Mouse (Mus musculus) erythroblast, adult 5-6 weeks (primary cell): ENCODE measurements around the gene Apobec4. TPM values are rescaled to one million over a fixed set of nuclear protein-coding genes. Genes with fewer than 3 reads are reported as not detected.
A peak's percentile ranks its signal among the peaks of the same experiment; 100 is the strongest.

Experiments
- ATAC-seq: replicated peaks from 2 replicates; pipeline ENCODE4 v1.8.0; 2016; ENCODE audit warnings: moderate number of reproducible peaks, mild to moderate bottlenecking, moderate TSS enrichment, inconsistent platforms; ENCODE audit not compliant: poor library complexity, low FRiP score, severe bottlenecking
- total RNA-seq, 2 experiments: library from RNA; stranded (forward) in 1 of 2; stranded (reverse) in 1 of 2; fragments of 150-400 nt in 1 of 2; fragments of 200-764, 138-1000 nt in 1 of 2; gene quantifications; 2 replicates each; pipeline versions ENCODE4 v1.2.3 to v1.2.4; 2015 to 2017; ENCODE audit warnings: low replicate concordance in 2 of 2

The Apobec4 gene
- not detected in 2 replicates for total RNA-seq (2015; ENCODE audit: low replicate concordance)
- total RNA-seq (2017; ENCODE audit: low replicate concordance): 0.51 TPM in 1 of 2 replicates, not detected in the other

GRCm38 (mm10) chr1:152750312-152750965, at the start of gene Apobec4:
Apobec4 (plus strand) TSS chr1:152750551.
- no peak for ATAC-seq

DNA sequence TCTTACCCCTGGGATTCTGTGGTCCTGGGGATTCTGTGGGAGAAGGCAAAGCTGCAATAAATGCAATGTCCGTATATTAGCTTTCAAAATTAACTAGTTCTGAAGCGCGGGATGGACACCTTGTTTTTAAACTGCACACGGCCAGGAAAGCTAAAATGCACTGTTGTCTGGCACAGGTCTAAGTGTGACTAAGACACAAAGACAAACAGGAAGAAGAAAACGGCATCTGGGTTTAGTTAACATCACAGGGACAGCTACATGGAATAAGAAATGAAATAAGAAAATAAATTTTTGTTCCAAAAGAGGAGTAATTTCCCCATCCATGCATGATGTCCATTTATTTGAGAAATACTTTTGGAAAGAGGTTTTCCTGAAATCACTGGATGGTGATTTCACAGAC, 49.3 kb upstream of the Apobec4 start:
- no peak for ATAC-seq

DNA sequence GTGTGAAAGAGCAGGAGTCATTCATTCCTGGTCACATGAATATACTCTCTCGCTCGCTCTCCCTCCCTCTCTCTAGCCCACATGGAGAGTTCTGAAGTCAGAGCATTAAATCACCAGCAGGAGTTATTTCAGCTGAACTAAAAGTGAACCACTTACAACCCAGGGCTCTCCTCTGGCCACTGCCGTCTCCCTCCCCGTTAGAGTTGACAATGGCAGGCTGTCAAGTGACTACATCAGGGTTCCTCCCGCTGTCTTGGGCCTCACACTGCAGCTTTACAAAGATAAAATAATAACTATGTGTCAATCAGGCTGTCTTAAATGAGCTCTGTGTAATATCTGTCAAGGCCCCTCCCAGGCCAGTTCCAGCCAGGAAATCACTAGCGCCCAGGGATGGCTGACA, 47.4 kb upstream of the Apobec4 start:
- no peak for ATAC-seq

DNA sequence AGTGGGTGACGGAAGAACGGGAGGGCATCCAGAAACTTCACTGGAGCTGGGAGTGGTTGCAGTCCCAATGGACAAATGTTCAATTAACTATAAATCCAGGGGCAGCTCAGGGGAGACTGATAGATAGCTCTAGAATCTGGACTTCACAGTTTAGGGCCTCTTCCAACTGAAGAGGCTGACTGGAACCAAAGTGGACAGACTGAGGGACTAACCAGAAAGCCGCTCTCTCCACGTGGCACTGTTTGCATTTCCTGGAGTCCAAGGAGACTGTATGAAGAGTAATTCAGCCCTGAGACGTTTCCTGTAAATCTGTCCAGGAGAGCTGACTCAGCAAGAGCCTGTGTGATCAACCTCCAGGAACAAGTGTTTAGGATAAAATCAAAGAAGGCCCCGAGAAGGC, 46.4 kb upstream of the Apobec4 start:
- ATAC-seq: no peak

DNA sequence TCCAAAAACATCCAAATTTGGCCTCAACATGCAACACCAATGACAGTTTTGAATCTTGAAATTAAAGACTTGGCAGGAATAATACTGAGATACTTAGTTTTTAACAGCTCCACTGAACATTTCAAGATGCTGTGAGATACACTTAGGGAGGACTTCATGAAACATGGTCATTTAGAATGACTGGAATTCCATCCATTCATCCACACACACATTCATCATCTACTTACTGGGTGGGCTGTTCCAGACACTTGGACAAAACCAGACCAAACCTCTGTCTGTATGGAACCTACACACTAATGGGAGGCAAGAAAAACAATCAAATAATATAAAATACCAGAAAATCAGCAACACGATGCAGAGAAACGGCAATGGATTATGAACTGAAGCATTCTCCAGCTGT, 42.8 kb upstream of the Apobec4 start:
- ATAC-seq: no peak

- no peak for ATAC-seq
Observed at GRCm38 (mm10) chr1:152711037-152711436, 39.3 kb upstream of the Apobec4 start.

GRCm38 (mm10) chr1:152713924-152714323, 36.4 kb upstream of the Apobec4 start:
- no peak for ATAC-seq

- ATAC-seq: no peak
Observed at GRCm38 (mm10) chr1:152714405-152714804, 35.9 kb upstream of the Apobec4 start.

DNA sequence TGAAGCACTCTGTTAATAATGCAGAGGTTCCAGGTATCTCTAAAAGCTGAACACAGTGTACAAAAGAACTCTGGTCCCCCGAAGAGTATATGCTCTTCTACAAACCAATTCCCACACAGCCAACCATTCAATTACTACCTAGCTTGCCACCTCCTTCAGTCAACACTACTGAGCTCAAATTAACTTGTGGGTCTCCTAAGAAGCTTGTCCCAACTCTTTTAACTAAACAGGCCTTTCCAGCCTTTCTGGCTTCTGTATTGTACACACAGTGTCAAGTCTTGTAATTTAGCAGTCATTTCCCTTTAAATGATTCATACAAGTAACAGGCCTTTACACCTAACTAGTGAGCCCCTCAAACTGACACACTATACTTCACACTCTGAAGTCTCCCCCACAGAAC, 33.0 kb upstream of the Apobec4 start:
- ATAC-seq: no peak

- no peak for ATAC-seq
Observed at GRCm38 (mm10) chr1:152718200-152718599, 32.2 kb upstream of the Apobec4 start.

DNA sequence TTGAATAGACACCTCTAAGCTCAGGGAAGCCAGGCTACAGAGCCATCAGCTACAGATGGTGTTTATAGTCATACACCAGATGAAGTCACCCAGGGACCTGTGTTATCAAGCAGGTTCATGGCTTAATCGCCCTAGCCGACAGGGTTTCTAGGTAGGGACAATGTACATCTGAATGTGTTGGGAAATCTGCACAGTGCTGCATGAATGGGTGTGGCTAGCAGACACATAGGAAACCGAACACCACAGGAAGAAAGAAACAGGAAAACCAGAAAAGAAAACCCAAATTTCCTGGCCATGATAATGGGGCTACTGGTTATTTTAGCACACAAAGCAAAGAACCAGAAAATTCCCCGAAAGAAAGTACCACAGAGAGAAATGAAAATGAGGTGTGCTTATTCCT, 29.4 kb upstream of the Apobec4 start:
- no peak for ATAC-seq

GRCm38 (mm10) chr1:152721535-152722198, 28.7 kb upstream of the Apobec4 start:
- ATAC-seq: no peak

DNA sequence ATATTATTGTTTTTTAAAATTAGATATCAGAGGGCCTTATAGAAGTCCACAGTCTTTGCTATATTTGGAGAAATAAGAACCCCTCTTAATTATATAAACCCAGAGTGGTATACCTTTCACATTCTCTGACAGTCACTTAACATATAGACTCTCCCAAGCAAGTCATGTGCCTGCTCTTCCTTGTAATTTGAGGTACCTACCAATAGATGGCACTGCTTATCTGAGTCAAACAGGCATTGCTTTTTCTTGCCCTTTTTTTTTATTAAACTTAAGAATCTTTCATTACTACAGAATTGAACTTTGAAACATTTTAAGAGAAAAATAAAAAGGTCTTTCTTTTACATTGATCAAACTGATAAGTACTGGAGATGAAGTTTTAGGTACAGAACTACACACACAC, 26.1 kb upstream of the Apobec4 start:
- ATAC-seq: peak; percentile 72; the same call in 1 of the 2 replicates

GRCm38 (mm10) chr1:152726095-152726494, 24.3 kb upstream of the Apobec4 start:
- ATAC-seq: no peak

DNA sequence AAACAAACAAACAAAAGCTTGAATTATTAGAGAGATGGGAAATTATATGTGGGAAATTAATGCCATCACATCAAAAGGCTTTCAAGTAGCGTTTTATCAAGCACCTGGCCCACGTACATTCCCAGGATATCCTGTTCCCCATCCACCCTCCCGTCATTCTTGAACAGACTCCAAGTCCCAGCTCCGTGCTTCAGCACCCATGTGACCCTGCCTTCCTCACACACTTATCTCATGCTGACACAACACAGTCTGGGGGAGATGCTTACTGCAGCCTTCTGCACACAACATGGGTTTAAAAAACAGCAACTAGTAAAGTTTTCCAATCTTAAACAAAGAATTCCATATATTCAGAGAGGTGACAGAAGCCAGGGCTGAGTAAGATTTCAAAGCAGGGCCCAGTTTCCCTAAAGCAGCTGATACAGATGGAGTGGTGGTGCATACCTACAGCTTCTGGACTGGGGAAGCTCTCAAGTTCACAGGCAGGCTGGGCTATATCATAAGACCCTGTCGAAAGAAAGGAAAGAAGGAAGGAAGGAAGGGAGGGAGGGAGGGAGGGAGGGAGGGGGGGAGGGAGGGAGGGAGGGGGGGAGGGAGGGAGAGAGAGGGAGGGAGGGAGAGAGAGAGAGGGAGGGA, 22.6 kb upstream of the Apobec4 start:
- no peak for ATAC-seq

- ATAC-seq: no peak
Observed at GRCm38 (mm10) chr1:152738793-152739192, 11.6 kb upstream of the Apobec4 start.

GRCm38 (mm10) chr1:152739374-152739773, 11.0 kb upstream of the Apobec4 start:
- ATAC-seq: no peak

GRCm38 (mm10) chr1:152743095-152743826, 7.1 kb upstream of the Apobec4 start:
- no peak for ATAC-seq

DNA sequence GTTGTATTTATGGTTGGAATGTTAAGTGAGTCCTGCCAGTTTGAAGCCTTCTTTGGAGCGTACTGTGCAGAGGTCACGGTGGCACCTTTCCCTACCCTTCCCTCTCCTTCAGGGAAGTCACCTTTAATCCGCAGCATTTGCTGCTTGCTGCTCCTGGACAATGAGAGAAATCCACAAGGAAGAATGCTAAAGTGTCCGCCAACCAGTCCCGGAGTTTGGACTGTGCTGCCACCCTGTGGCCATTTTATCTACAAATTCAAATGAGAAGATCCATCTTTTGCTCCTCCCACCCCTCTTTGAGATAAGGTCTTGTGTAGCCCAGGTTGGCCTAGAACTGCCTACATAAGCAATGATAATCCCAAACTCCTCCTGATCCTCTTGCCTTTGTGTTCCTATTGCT, 3.9 kb upstream of the Apobec4 start:
- ATAC-seq: 0 out of 2 replicates have a peak, but pooled peaks have one; percentile 57

DNA sequence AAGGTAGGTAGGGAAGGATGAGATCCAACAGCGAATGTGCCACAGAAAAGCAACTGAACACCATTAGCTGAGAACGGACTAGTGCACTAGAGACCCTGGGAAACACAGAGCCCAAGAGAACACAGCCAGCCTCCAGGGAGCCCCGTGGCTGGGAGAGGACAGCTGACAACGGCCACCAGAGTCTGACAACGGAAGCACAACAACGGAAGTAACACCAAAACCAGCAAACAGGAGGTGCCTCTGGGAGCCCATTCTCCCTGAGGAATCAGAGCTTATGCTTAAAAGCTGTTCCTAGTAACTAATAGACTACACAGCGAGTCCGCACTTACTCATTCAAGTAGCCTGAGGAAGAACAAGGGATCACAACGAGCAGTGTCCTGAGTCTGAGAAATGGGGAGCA, 1.1 kb upstream of the Apobec4 start:
- no peak for ATAC-seq
